Mouse (Mus musculus): ENCODE measurements around the gene Mex3d.

GRCm38 (mm10) chr10:80433513-80434232, 46.2 kb upstream of the Mex3d start, which contains the start of gene Tcf3:
- TF ChIP-seq TAL1 (IDR thresholded peaks at IDR 0.05; ENCODE audit: low read length) = no peak
- TF ChIP-seq GATA1 (IDR thresholded peaks at IDR 0.05; ENCODE audit: low read length) = peak; percentile 93

All from erythroblast, embryonic 14.5 days (primary cell).